Mouse (Mus musculus) heart, embryonic 10.5 days (tissue): ENCODE data around the gene Vegfa. TPM values are rescaled to one million over a fixed set of nuclear protein-coding genes. Genes with fewer than 3 reads are reported as not detected.

Experiments used
- DNase-seq: peaks from one replicate; pipeline ENCODE4 v3.0.0-alpha.2; 2017; ENCODE audit warnings: low spot score
- H3K27ac ChIP-seq: fragments of 300-500 bp; sonication (generic); 2 replicates; pipeline ENCODE4 v1.5.1; 2016; ENCODE audit warnings: mild to moderate bottlenecking
- H3K27me3 ChIP-seq: fragments of 300-500 bp; sonication (generic); 2 replicates; pipeline ENCODE4 v1.6.1; 2016; ENCODE audit warnings: mild to moderate bottlenecking; ENCODE audit not compliant: poor library complexity, insufficient read depth, severe bottlenecking
- H3K36me3 ChIP-seq: fragments of 300-500 bp; sonication (generic); 2 replicates; pipeline ENCODE4 v1.6.1; 2016; ENCODE audit warnings: mild to moderate bottlenecking, moderate library complexity
- H3K4me1 ChIP-seq: fragments of 300-500 bp; sonication (generic); 2 replicates; pipeline ENCODE4 v1.6.1; 2016; ENCODE audit warnings: mild to moderate bottlenecking
- H3K4me3 ChIP-seq: fragments of 300-500 bp; sonication (generic); 2 replicates; pipeline ENCODE4 v1.5.1; 2016; ENCODE audit warnings: mild to moderate bottlenecking, moderate library complexity
- H3K9me3 ChIP-seq: fragments of 300-500 bp; sonication (generic); 2 replicates; pipeline ENCODE4 v1.6.1; 2016; ENCODE audit warnings: mild to moderate bottlenecking, moderate library complexity
- WGBS: fragments of 180-500 bp; shearing (Covaris S2); methylation state at CpG from one replicate; pipeline ENCODE4 v1.1.7; 2016; 5-methylcytosine and 5-hydroxymethylcytosine counted together
- polyA plus RNA-seq: library from polyadenylated mRNA; unstranded; fragments of >200 nt; fragmentation: Nextera tagmentation; extraction: Ambion mirVana; gene quantifications from 2 replicates; pipeline ENCODE4 v1.2.1, GENCODE M21; 2016

Vegfa gene
- polyA plus RNA-seq, 1 experiment from 2014 or later: 6.0 TPM

DNA sequence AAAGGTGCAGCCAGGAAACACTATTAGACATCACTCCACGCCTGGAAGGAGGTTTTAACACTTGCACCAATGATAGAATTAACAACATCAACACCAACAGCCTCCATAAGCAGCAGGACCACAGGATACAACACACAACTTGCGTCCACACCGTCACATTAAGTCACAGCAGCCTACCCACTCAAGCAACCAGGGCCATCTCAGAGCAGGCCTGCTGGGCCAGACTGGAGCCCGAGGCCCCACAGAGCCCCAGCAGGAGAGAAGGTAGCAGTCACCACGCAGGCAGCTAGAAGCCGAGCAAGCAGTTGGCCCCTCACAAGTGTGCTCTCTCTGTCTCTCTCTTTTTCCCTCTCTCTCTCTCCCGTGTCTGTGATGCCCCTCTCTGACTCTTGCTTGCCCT, 11.6 kb downstream of the Vegfa start:
- DNase-seq: no peak
- Histone ChIP-seq H3K9me3 (no peaks in the 10 kb centered on the region), H3K36me3 (peaks cover 92% of the 10 kb centered on the region), H3K27ac (no peak overlapping the region), H3K4me3 (no peak overlapping the region), H3K4me1 (peaks cover 32% of the 10 kb centered on the region), H3K27me3 (no peaks in the 10 kb centered on the region)
- 72% methylated on average over 7 of the region's 7 CpGs for WGBS

DNA sequence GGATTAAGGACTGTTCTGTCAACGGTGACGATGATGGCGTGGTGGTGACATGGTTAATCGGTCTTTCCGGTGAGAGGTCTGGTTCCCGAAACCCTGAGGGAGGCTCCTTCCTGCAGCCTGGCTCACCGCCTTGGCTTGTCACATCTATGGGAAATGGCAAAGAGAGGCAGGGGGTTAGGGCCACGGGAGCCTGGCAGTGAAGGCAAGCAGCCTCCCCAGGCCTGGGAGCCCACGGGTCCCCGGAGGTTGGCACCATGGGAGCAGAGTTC, 13.5 kb downstream of the Vegfa start:
- peaks cover 21% of the 10 kb centered on the region for H3K4me1 ChIP-seq
- peaks cover 84% of the 10 kb centered on the region for H3K36me3 ChIP-seq
- no peak overlapping the region for H3K27ac ChIP-seq
- no peaks in the 10 kb centered on the region for H3K27me3 ChIP-seq
- H3K4me3 ChIP-seq: no peak overlapping the region
- DNase-seq: no peak
- WGBS: 86% methylated on average over 10 of the region's 10 CpGs
- no peaks in the 10 kb centered on the region for H3K9me3 ChIP-seq

DNA sequence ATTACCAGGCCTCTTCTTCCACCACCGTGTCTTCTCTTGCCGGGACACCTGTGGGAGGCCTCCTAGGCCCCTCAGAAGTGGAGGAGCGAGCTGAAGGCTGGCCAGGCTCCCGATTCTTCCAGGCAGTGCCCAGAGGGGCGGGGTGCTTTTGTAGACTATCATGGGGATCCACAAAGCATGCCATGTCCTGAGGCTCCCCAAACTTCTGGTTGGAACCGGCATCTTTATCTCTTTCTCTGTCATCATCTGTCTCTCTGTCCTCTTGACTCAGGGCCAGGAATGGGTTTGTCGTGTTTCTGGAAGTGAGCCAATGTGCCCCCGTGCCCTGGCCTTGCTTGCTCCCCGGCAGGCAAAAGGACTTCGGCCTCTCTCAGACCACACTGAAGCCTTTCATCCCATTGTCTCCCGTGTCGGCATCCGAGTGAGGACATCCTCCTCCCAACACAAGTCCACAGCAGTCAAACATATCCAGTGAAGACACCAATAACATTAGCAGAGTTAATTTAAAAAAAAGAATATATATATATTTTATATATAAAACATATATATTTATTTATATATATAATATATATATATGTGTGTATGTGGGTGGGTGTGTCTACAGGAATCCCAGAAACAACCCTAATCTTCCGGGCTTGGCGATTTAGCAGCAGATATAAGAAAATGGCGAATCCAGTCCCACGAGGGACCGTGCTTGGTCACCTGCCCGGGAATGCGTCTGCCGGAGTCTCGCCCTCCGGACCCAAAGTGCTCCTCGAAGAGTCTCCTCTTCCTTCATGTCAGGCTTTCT, 14.0 kb downstream of the Vegfa start:
- peaks cover 20% of the 10 kb centered on the region for H3K4me1 ChIP-seq
- WGBS: 77% methylated on average over 24 of the region's 24 CpGs

DNA sequence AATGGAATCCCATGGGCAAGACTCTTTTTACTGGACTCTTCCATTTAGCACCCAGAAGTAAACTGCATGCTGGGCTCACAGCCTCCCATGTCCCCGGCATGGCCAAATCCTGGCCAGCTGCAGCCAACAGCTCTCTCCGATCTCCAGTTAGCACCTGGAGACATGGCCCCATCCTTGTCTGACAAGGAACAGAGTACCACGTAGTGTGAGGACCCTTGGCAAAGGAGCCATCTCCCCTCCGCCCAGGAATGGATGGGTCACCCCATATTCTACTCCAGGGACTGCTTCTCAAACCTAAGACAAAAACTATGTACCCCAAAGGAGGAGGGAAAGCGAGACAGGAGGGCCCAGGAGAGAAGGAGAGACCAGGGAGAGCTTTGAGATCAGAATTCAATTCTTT, 15.6 kb downstream of the Vegfa start:
- Histone ChIP-seq H3K27me3 (no peaks in the 10 kb centered on the region), H3K27ac (no peak overlapping the region), H3K36me3 (peaks cover 64% of the 10 kb centered on the region), H3K4me3 (no peak overlapping the region), H3K4me1 (peaks cover 24% of the 10 kb centered on the region), H3K9me3 (no peaks in the 10 kb centered on the region)
- DNase-seq: no peak
- WGBS: 90% methylated on average over 5 of the region's 5 CpGs

More for the DNA sequence above, 14.0 kb downstream of the Vegfa start:
- no peak overlapping the region for H3K27ac ChIP-seq
- H3K9me3 ChIP-seq: no peaks in the 10 kb centered on the region
- H3K36me3 ChIP-seq: peaks cover 79% of the 10 kb centered on the region
- H3K27me3 ChIP-seq: no peaks in the 10 kb centered on the region
- no peak for DNase-seq
- no peak overlapping the region for H3K4me3 ChIP-seq

DNA sequence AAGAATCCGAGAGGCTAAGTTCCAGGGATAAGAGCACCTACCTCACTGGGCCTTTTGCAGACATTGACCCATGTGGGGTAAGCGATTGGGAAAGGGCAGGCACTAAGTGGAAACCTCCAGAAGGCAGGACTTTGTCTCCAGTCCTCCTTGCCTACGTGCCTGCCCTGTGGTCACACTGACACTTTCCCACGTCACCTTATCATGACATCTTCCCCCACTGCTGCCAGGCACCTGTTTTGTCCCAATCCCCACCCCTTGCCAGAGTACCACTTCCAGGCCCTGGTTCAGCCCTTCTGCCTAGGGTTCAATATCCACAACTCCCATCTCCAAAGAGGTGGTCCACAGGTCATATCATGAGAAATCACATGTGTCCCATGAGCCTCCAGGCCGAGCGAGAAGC, 16.2 kb downstream of the Vegfa start:
- no peak overlapping the region for H3K27ac ChIP-seq
- H3K9me3 ChIP-seq: no peaks in the 10 kb centered on the region
- H3K36me3 ChIP-seq: peaks cover 57% of the 10 kb centered on the region
- H3K4me3 ChIP-seq: no peak overlapping the region
- DNase-seq: no peak
- H3K27me3 ChIP-seq: no peaks in the 10 kb centered on the region
- H3K4me1 ChIP-seq: peaks cover 20% of the 10 kb centered on the region
- 88% methylated on average over 6 of the region's 6 CpGs for WGBS

DNA sequence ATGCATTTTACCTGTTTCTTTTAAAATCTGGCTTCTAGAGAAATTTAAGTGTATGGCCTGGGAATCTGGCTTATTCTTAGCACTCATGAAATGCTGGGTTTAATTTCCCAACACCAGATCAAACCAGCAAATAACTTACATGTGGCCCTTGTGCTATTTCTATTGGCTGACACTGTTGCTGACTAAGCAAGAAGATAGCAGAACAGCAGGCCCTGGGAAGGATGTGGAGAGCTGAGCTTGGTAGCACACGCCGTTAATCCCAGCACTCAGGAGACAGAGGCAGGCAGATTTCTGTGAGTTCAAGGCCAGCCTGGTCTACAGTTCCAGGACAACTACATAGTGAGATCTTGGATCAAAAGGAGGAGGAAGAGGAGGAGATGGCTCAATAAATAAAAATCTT, 17.2 kb downstream of the Vegfa start:
- WGBS: 85% methylated on average over 2 of the region's 2 CpGs
- H3K27ac ChIP-seq: no peak overlapping the region
- no peak for DNase-seq
- no peak overlapping the region for H3K4me3 ChIP-seq
- peaks cover 47% of the 10 kb centered on the region for H3K36me3 ChIP-seq
- no peaks in the 10 kb centered on the region for H3K9me3 ChIP-seq
- peaks cover 18% of the 10 kb centered on the region for H3K4me1 ChIP-seq
- no peaks in the 10 kb centered on the region for H3K27me3 ChIP-seq

DNA sequence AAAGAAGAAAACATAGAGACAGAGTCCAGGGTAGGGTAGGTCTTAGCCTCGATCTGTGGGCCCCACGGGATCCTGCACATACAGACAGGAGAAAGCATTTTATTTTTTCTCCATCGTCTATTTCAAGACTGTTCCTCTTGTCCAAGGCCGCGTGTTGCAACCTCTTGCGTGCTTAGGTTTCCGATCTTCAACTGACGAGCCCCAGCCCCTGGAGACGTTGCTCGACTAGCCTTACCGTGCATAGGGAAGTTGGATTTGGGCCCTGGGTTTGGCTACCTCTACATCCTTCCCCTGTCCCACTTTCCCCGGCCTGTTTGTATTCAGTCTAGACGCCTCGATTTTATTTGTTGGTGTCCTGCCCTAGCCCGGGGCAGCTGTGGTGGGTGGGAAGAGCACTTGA, 18.6 kb downstream of the Vegfa start:
- no peak for DNase-seq
- Histone ChIP-seq H3K27me3 (no peaks in the 10 kb centered on the region), H3K36me3 (peaks cover 33% of the 10 kb centered on the region), H3K27ac (no peak overlapping the region), H3K4me1 (peaks cover 24% of the 10 kb centered on the region), H3K4me3 (no peak overlapping the region), H3K9me3 (no peaks in the 10 kb centered on the region)
- 86% methylated on average over 15 of the region's 15 CpGs for WGBS

DNA sequence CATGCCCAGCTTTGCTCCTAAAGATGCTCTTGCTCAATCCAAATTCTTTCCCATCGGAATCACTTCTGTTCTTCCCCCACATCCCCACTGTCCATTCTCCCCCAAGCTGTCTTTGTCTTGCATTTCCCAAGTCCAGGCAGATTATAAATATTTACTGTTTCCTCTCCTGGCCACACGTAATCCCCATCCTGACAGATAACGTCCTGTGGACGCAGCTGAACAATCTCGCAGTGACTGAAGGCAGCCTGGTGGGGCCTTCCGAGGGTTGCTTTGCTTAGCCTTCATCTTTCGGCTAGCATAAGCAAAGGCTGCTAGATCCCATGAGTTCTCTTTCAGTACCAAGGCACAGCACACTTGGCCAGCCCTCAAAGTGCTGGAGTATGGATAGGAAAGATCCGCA, 20.0 kb downstream of the Vegfa start:
- Histone ChIP-seq H3K36me3 (peaks cover 24% of the 10 kb centered on the region), H3K4me1 (peaks cover 23% of the 10 kb centered on the region), H3K27me3 (no peaks in the 10 kb centered on the region), H3K9me3 (no peaks in the 10 kb centered on the region), H3K27ac (no peak overlapping the region), H3K4me3 (no peak overlapping the region)
- no peak for DNase-seq
- 59% methylated on average over 8 of the region's 8 CpGs for WGBS

DNA sequence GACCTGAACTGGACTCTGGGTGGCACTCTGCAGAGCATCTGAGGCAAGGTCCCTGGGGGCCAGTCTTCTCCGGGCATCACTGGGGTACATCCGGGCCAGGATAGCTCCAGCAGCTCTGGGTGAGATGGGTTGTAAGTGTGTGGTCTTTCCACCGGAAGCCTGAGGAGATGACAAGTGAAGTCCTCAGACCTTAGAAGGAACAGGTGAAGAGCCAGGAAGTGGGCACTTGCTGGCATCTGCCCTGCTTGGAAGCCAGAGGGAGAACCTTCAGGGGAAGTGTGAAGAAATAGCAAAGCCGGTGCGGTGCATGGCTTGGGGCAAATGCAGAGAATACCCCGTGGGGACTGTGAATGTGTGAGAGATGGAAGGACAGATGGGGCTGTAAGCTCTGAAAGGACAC, 21.7 kb downstream of the Vegfa start:
- DNase-seq: no peak
- Histone ChIP-seq H3K27ac (peak overlapping the region; percentile 54; the same call in 1 of the 2 replicates), H3K36me3 (peaks cover 10% of the 10 kb centered on the region), H3K9me3 (no peaks in the 10 kb centered on the region), H3K4me3 (no peak overlapping the region), H3K27me3 (no peaks in the 10 kb centered on the region), H3K4me1 (peaks cover 28% of the 10 kb centered on the region)
- 84% methylated on average over 6 of the region's 6 CpGs for WGBS

DNA sequence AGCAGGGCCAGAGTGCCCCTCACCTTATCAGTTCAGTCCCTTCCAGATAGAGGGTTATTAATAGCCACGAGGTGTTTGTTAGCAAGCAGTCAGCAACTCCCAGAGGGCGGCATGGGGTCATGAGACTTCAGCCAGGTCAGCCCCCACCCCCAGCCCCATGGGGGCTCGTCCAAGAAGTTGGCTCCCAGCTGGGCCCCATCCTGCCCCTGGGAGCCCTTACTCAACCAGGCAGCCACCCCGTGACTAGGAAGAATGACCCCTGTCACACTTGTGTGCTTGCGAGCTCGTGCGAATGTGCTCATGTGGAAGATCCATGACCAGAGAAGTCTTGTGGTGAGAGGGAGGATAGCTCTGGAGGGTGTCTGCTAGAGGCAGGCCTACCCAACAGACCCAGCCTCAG, 23.0 kb downstream of the Vegfa start:
- no peak for DNase-seq
- peaks cover 37% of the 10 kb centered on the region for H3K4me1 ChIP-seq
- WGBS: 30% methylated on average over 7 of the region's 7 CpGs
- H3K4me3 ChIP-seq: no peak overlapping the region
- no peaks in the 10 kb centered on the region for H3K27me3 ChIP-seq
- H3K9me3 ChIP-seq: no peaks in the 10 kb centered on the region
- H3K36me3 ChIP-seq: no peaks in the 10 kb centered on the region
- H3K27ac ChIP-seq: peak overlapping the region; percentile 83

DNA sequence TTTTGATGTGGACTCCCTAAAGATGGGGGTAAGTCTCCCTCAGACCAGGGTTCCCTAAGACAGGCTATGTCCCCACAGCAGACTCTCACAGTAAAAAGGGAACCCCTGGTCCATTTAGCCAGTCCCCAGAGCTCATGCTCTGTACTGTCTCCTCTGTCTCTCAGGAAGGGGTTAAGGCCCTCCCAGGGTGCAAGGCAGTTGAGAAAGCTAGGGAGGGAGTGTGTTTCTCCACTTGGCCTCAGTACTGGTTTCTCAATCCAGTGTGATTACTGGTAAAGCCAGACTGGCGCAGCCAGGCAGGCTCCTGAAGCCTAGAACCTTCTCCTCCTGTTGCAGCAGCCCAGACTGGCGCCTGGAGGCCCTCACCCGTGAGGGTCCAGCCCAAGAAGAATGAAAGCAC, 26.7 kb downstream of the Vegfa start:
- Histone ChIP-seq H3K36me3 (no peaks in the 10 kb centered on the region), H3K9me3 (no peaks in the 10 kb centered on the region), H3K27ac (no peak overlapping the region), H3K4me3 (no peak overlapping the region), H3K4me1 (peaks cover 42% of the 10 kb centered on the region), H3K27me3 (no peaks in the 10 kb centered on the region)
- WGBS: 76% methylated on average over 3 of the region's 3 CpGs
- no peak for DNase-seq

DNA sequence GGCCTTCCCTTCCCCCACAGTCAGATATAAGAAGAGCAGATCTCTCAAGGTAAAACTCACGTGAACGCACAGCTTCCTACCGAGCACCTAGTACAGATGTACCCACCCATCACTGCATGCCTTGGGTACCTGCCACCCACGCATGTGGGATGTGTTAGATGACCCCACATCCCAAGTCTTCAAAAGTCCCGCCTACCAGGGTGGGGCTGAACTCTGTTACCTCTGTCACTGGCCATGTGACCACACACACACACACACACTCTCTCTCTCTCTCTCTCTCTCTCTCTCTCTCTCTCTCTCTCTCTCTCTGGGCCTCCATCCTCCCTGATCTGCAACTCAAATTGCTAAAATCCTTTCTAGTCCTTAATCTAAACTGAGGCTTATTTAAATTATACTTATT, 27.7 kb downstream of the Vegfa start:
- H3K9me3 ChIP-seq: no peaks in the 10 kb centered on the region
- H3K36me3 ChIP-seq: no peaks in the 10 kb centered on the region
- H3K27ac ChIP-seq: no peak overlapping the region
- H3K27me3 ChIP-seq: no peaks in the 10 kb centered on the region
- H3K4me3 ChIP-seq: no peak overlapping the region
- no peak for DNase-seq
- WGBS: 76% methylated on average over 5 of the region's 5 CpGs
- peaks cover 37% of the 10 kb centered on the region for H3K4me1 ChIP-seq

DNA sequence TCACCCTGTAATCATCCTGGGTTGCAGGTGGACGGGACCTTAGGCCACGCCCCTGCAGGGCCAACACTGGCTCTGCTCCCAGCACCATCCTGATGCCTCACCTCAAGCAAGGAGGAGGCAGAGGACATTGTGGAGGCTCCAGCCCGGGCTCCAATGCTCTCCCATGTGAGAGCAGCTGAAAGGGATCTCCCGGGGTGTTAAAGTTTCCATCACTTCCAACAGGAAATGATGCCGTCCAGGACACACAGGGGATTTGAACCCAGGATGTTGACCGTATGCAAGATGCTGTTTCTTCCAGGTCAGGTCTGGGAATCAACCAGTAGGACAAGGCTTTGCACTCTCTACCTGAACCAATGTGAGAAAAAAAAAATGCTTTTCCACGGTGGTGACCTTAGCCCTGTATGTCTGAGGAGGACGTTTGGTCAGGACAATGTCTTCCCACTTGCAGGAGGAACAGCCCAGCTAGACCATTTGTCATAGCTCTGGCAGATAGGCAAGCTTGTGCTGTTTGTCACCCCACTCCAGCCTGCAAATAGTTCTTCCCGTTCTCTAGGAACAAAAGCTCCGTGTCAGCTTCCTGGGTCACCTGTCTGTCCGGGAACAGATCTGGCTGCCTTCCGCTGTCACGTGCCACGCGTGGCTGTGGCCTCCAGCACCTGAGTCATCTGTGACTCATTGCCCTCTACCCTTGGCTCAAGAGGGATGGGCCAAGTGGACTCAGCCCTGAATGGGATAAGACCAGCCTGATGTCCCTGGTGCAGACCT, 28.3 kb downstream of the Vegfa start:
- no peak overlapping the region for H3K27ac ChIP-seq
- 70% methylated on average over 15 of the region's 15 CpGs for WGBS
- no peaks in the 10 kb centered on the region for H3K36me3 ChIP-seq
- H3K27me3 ChIP-seq: no peaks in the 10 kb centered on the region
- no peak overlapping the region for H3K4me3 ChIP-seq
- no peaks in the 10 kb centered on the region for H3K9me3 ChIP-seq
- DNase-seq: no peak
- peaks cover 31% of the 10 kb centered on the region for H3K4me1 ChIP-seq
